Mouse (Mus musculus) cerebral cortex, adult 2 months (tissue): ENCODE data around the gene Trim38.

Experiments
- WGBS: fragments of 180-500 bp; shearing (Covaris S2); methylation state at CpG from one replicate; pipeline ENCODE4 v1.1.7; 2018; 5-methylcytosine and 5-hydroxymethylcytosine counted together

Gene Trim38

DNA sequence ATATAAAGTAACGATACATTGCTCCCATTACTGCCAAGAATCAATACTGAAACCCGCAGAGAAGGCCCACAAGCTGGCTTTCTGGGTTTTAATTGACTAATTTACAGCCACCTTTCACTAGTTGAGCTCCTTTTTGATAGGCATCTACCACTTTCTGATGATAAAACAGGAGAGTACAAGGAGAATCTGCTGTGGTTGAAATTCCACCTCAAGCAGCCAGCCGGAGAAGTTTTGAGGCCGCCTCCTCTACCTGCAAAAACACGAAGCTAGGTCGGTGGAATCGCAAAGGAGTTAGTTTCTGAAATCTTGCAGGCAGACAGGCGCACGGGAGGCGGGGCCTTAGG, 6.5 kb upstream of the Trim38 start:
- 2% methylated on average over 10 of the region's 10 CpGs for WGBS

DNA sequence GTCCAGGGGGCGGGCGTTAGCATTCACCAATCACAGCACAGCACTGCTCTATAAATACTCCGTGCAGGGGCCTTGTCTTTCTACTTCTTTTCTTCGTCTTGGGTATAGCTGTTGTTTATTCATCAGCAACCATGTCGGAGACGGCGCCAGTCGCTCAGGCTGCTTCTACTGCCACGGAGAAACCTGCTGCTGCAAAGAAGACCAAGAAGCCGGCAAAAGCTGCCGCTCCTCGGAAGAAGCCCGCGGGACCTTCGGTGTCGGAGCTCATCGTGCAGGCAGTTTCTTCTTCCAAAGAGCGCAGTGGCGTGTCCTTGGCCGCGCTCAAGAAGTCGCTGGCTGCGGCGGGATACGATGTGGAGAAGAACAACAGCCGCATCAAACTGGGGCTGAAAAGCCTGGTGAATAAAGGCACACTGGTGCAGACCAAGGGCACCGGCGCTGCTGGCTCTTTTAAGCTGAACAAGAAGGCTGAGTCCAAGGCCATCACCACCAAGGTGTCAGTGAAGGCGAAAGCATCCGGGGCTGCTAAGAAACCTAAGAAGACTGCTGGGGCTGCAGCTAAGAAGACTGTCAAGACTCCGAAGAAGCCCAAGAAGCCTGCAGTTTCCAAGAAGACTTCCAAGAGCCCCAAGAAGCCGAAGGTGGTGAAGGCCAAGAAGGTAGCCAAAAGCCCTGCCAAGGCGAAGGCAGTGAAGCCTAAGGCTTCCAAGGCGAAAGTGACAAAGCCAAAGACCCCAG, 6.0 kb upstream of the Trim38 start, which contains the start of gene Hist1h1a:
Gene Hist1h1a (plus strand): TSS at position 81 of the 738 bp plus-strand sequence.
- WGBS = 3% methylated on average over 34 of the region's 34 CpGs

DNA sequence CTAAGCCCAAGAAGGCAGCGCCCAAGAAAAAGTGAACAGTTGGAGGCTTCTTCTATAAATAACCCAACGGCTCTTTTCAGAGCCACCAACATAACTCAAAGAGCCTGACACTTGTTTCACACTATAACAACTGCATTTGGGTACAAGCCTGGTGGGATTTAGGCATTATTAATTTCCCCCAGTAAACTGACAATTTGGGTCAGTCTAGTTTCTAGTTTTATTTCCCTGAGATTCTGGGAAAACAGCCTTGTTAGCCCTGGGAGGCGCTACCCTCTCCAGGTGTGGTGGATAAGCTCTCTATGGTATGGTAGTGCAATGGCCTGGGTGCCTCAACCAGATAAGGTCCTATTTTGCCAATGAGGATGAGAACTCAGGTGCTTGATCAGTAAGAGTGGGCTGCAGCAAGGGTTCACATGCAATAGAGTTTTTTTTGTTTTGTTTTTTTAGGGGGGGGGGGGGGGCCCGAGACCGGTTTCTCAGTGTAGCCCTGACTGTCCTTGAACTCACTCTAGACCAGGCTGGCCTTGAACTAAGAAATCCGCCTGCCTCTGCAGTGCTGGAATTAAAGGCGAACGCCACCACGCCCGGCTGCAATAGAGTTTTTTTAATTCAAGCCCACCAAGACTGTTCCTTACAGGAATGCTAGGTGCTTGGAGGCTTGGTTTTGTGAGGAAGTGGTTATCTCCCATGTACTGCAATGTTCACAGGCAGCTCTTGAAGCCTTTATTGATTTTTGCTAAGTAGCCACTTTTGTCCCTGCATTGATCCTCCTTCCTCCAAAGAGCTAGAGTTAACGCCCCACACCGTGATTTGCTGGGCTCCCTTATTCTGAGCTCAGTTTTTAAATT, 5.2 kb upstream of the Trim38 start:
- WGBS = 49% methylated on average over 12 of the region's 12 CpGs

DNA sequence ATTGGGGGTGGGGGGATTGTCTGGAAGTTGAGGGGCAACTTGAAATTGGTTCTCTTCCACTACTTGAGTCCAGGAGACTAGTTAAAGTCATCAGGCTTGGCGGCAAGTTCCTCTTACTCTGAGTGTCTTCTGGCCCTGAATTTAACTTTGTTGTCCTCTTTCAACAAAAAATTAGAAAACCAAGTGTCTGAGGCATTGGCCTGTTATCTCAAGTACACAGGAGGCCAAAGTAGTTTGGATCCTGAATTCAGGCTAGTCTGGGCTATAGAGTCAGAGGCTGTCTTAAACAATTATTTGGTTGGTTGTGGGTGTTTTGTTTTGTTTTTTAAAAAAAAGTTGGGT, 4.6 kb upstream of the Trim38 start:
- 90% methylated on average over 1 of the region's 1 CpGs for whole genome bisulfite sequencing

DNA sequence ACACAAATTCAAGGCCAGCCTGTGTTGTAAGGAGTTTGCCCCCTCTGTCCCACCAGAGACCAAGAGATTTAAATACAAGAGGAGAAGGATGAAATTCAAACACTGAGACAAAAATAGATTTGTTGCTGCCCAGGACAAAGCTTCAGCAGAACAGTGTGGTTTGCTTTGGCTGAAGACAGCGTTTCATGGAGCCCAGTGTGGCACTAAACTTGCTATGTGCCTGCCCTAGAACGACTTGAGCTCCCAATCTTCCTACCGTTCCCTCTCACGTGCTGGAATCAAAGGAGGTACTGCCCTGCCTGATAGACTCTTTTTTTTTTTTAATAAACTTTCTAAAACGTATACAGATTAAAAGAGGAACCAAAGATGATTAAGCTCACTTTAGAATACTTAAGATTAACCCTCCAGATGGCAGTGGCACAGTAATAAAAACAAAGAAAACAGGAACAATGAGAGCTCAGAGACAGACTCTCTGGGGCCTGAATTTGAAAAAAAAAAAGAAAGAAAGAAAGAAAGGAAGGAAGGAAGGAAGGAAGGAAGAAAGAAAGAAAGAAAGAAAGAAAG, 797 bp upstream of the Trim38 start:
- WGBS = 56% methylated on average over 5 of the region's 5 CpGs

DNA sequence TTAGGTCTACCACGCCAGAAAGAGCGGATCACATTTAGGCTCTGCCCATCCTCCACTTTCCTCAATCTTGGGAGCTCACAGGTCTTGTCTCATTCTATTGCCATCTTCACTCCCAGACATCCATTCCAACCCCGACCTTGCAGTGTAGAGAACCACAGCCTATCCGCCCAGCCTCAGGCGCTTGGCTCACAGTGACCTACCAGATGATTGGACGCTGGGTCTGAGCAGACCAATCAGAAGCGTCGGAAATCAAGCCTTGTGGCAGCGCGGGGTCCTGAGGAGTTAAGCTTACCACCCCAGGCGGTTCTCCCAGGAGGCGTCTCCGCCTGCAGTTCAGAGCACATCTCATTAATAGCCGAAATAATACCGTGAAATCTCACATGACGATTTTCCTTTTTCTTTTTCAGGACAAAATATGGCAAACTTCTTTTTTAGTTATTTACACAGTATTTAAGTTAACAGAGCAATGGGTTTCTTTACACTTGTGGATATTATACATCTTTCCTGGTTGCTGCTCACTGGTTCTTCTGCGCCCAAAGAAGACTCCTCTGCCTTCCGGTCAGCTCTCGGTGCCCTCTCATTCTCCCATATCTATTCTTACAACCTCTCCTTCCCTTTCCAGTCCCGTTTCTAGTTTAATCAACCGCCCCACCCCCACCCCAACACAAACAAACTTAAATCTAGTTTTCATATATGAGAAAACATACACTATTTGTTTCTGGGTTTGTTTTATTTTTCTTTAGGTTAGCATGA, 3.0 kb downstream of the Trim38 start:
- WGBS = 26% methylated on average over 21 of the region's 21 CpGs

DNA sequence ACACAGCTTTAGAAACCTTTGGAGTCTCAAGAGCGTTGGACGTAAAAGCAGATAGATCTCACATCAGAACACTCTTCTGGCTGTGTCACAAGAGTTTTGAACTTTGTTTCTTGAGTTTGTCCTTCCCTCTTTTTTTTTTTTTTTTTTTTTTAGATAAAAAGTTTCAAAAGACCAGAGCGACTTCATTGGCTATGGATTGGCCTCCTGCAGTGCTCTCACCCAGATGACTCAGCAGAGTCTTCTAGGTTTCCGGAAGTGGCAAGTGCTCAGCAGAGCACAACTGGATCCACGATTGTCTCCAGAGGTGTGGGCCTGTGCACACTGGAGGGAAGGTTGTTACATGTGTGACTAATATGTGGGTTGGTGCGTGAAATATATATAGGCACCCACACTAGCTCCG, 8.6 kb downstream of the Trim38 start:
- WGBS = 93% methylated on average over 7 of the region's 7 CpGs

DNA sequence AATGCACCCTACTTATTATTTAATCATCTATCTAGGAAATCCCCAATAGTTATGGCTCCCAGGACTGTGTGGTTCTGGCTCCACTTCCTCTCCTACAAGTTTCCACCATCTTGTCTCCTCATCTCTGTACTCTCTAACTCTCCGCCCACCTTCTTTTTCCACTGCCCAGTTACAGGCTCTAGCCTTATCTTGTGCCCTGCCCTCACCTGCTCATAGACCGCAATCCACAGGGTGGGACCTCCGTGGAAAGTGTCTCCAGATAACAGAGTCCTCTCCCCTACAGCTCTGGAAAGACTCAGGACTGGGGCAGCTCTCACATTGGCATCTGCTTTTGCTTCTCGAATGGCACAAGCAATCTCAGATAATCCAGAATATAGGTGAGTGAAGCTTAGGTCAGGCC, 9.3 kb downstream of the Trim38 start:
- WGBS = 96% methylated on average over 4 of the region's 4 CpGs

DNA sequence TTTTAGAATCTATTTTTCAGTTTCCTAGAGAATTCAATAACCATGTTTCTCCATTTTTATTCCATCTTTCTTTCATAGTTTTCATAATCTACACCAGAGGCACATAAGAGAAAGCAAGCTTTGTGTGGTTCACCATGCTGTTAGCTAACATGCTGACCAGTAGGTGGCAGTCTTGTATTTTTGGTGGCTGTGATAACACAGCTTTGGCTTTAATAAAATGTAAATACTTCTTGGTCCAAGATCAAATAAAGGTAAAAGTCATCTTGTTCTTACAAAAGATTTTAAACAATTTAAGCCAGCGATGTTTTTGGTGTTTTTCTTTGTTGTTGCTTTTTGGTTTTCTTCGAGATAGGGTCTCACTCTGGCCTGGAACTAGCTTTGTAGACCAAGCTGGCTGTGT, 22.8 kb downstream of the Trim38 start:
- 40% methylated on average over 2 of the region's 2 CpGs for WGBS

DNA sequence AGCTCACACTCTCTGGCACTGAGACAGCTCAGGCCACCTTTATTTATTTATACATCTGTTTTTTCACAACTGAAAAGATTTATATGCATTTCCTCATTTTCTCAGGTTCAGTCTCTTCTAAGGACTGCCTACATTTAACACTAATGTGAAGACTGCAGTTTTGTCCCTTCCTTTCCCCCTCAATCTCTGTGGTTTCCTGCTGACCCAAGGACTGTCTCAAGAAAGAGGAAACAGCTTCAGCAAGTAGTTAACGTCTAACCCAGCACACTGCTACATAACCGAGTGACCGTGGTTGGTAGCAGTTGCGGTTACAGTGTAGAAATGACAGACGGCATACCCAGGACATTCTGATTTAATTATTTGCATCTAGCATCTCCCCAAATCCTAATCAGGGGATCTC, 29.7 kb downstream of the Trim38 start:
- 81% methylated on average over 5 of the region's 5 CpGs for WGBS

DNA sequence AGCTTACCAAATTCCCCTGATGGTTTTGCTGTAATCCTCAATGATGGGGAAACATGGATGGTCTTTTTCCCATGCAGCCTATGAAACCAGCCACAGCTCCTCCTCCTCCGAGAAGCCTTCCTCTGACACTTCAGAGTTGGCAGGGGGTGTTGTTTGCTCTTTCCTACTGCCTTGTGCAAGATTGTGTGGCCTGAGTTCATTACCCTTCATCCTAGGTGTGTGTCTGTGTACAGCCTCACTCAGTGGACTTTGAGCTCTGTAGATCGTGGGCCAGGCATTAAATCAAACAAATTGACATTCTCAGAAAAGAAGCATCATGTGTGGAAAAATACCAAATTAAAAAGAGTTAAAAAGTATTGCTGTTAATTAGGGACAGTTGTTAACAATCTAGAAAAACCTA, 34.8 kb downstream of the Trim38 start:
- 86% methylated on average over 2 of the region's 2 CpGs for WGBS

DNA sequence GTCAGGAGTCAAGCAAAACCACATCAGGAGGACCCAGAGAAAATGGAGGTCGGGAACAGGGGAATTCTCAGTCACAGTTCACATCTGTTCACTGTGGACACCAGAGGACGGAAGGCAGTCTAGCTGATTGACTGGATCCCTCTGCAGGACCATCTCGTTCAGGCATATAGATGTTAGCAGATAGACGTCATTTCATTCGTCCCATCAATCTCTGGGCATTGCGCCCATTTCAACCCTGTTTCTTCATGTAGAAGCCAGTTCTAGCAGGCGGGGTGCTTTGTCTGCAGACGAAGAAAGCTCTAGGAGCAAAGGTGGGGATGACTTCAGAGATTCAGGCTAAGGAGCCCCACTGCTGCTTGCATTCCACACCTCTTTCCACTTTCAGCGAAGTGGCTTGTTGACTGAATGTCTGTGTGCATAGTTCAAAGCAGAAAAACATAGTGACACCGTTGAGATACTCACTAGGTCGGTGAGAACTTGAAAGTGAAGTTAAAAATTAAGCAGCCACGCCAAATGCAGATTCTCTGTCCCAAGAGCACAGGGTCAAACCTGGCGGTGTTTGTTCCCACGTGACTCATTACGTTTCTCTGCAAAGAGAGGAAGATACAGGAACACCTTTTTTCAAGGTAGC, 36.8 kb downstream of the Trim38 start, which contains the start of gene Slc17a2:
Gene Slc17a2 (plus strand): TSS at position 572 of the 631 bp plus-strand sequence.
- 85% methylated on average over 15 of the region's 15 CpGs for WGBS

DNA sequence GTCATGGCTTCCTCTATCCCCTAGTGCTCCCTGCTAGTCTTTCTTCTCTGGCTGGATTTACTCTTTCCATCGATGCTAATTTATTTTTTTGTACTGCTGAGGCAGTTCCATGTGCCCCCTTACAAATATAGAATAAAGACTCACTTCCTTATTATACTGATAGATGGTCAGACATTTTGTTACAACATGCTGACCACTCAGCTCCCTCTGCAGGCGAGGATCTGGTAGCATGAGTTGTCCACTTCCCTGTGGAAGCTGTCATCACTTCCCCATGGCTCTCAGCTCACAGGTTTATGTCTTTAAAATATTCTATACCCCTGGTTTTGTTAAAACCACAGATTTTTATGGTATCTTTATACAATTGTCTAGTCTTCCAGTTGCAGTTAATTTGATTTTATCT, 46.4 kb downstream of the Trim38 start:
- 80% methylated on average over 2 of the region's 2 CpGs for WGBS

DNA sequence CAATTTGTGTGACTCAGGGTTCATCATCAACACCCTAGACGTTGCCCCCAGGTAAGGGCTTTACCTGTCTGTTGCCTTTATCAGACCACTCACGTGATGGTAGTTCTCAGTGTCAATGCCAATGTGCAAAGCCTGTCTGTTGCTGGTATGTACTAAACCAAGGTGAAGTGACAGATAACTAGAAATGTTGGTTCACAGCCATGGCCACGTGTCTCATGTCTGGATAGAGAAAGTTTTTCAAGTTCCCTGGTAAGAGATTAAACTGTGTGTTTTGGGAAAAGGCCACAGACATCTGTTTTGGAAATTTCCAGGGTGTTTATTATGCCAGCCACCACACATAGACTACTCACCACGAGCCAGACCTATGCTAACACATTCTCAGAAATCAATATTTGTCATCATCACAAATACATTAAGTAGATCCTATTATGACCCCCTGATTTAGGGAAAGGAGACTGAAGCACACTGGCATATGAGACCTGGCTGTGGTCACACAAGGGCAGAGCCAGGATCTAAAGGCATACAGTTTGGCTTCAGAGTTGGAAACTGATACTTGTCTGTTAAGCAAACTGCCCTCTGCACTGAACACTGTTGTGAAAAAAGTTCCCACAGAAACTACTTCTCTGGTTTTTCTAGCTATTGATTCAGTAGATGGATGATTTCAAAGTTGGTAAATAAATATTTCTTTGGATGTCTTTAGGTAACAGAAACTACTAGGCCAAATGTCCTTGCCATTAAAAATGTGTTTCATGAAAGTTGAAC, 50.6 kb downstream of the Trim38 start:
- 81% methylated on average over 4 of the region's 4 CpGs for WGBS

DNA sequence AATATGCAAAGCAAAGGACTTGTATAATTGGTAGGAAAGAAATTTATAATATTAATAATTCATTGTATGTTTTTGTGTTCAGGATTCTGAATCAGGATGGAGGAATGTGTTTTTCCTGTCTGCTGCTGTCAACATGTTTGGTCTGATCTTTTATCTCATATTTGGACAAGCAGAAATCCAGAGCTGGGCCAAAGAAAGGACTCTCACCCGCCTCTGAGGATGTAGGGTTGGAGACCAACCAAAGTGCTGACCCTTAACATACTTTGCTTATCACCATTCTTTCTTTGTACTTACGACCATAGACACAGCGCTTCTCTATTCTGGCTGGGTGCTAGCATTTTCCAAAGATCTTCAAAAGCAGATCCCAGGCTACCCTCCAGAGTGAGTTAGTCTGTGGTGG, 52.5 kb downstream of the Trim38 start:
- WGBS = 85% methylated on average over 3 of the region's 3 CpGs

DNA sequence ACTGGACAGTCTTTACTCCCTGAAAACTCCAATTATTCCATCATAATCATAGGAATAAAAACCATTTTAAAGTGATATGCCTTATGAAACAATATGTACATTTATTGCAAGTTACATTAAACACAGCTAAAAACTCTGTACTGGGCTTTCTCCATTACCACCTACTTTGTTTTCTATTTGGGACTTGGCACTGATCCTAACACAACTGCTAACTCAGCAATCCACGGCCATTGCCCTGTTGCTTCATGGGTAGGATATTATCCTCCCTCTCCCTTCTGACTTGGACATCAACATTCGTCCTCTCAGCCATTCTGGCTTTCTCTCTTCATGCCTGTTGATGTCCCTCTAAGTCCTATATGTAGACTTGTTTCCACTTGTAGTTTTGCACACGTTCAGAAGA, 56.9 kb downstream of the Trim38 start:
- WGBS = 71% methylated on average over 3 of the region's 3 CpGs

DNA sequence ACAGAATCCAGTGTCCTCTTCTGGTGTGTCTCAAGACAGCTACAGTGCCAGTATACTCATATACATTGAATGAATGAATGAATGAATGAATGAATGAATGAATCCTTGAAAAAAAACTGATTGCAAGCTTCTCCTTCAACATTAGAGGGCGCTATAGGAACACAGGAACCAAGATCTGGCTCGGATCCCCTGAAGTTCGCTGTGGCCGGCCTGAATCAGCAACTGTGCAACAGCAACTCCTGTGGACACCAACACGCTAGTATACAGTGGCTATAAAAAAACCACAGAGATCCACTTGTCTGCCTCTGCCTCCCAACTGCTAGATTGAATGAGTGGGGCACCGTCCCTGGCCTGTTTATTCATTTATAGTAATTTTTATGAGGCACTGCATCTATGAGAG, 63.3 kb downstream of the Trim38 start:
- 7% methylated on average over 6 of the region's 6 CpGs for WGBS

DNA sequence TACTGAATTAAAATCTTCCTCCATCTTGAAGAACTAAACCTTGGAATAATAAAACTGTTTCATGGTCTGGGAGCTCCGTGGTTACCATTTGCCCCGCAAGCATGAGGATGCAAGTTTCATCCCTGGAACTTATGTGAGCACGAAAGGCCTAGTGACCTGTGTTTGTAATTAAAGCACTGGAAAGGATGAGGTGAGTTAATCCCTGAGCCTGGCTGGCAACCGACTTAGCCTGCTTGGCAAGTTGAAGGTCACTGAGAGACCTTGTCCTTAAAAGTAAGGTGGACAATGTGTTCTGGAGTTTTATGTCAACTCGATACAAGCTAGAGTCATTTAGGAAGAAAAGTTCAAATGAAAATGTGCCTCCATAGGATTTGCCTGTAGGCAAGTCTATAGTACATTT, 65.1 kb downstream of the Trim38 start:
- WGBS = 93% methylated on average over 5 of the region's 5 CpGs

DNA sequence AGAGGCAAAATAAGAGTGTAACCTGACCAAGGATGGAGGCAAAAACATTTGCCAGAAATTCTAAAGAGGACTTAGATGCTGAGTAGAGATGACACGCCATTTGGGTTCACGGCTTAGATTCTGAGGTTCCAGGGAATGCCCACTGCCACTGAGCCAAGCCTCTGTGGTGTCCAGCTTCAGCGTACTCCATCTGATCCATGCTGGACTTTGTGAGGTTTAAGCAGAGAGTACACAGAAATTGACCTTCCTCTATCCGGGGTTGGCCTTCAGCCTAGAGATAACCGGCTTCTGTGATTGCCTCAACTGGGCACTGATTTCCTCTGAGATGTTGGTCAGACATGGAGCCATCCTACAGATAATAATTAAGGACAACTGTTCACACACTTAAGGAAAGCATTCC, 66.9 kb downstream of the Trim38 start:
- WGBS = 96% methylated on average over 5 of the region's 5 CpGs

DNA sequence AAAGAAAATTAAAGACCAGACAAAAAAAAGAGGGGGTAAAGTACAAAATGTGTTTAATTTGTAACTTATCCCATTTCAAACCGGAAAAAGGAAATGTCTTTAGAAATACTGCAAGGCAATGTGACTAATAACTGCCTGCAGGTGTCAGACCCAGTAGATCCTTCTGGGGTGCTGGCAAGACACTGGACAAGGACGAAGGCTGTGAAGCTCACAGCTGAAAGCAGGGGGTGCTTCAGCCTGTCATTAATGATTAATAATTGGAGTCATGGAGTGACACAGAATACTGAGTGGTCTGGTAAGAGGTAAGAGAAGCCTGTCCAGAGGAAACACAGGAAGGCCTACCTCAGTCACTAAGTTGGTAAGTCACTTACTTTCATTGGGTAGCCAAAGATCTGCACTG, 69.6 kb downstream of the Trim38 start, which contains the start of gene Slc17a3:
Gene Slc17a3 (plus strand): TSS at position 127 of the 400 bp plus-strand sequence.
- 84% methylated on average over 2 of the region's 2 CpGs for WGBS
